Mouse (Mus musculus) liver, postnatal 0 days (tissue): ENCODE data around the gene Stpg4. TPM values are rescaled to one million over a fixed set of nuclear protein-coding genes. Genes with fewer than 3 reads are reported as not detected.

Experiments
- ATAC-seq: fragments of 200-750 bp; cut with Nextera tagmentation; 2 replicates; pipeline ENCODE4 v1.8.0; 2017; ENCODE audit warnings: mild to moderate bottlenecking, moderate library complexity
- DNase-seq: peaks from one replicate; pipeline ENCODE4 v3.0.0-alpha.2; 2016
- H3K27ac ChIP-seq: fragments of 300-500 bp; sonication (generic); 2 replicates; pipeline ENCODE4 v1.5.1; 2014; ENCODE audit warnings: antibody characterized with exemption, moderate library complexity, mild to moderate bottlenecking, low read depth
- H3K27me3 ChIP-seq: fragments of 300-500 bp; sonication (generic); 2 replicates; pipeline ENCODE4 v1.6.1; 2014; ENCODE audit warnings: low read length, control low read depth, mixed read lengths; ENCODE audit not compliant: insufficient read depth
- H3K36me3 ChIP-seq: fragments of 300-500 bp; sonication (generic); replicated peaks from 2 replicates; pipeline ENCODE4 v1.6.1; 2014; ENCODE audit warnings: mild to moderate bottlenecking, control low read depth, low read length, moderate library complexity, mixed read lengths; ENCODE audit not compliant: insufficient read depth
- H3K4me1 ChIP-seq: fragments of 300-500 bp; sonication (generic); 2 replicates; pipeline ENCODE4 v1.6.1; 2014; ENCODE audit warnings: antibody characterized with exemption, mild to moderate bottlenecking, control low read depth; ENCODE audit not compliant: insufficient read depth
- H3K4me2 ChIP-seq: fragments of 300-500 bp; sonication (generic); 2 replicates; pipeline ENCODE4 v1.6.1; 2014; ENCODE audit warnings: low read depth, mild to moderate bottlenecking, low read length, moderate library complexity, mixed read lengths
- H3K4me3 ChIP-seq: fragments of 300-500 bp; sonication (generic); 2 replicates; pipeline ENCODE4 v1.5.1; 2014; ENCODE audit warnings: low read depth, low read length
- H3K9ac ChIP-seq: fragments of 300-500 bp; sonication (generic); replicated peaks from 2 replicates; pipeline ENCODE4 v1.6.1; 2014; ENCODE audit warnings: mild to moderate bottlenecking, moderate library complexity
- H3K9me3 ChIP-seq: fragments of 300-500 bp; sonication (generic); 2 replicates; pipeline ENCODE4 v1.6.1; 2016; ENCODE audit warnings: mild to moderate bottlenecking, control low read depth, low read length, mixed read lengths
- CTCF ChIP-seq: sonication (generic); IDR thresholded peaks from 2 replicates; pipeline ENCODE4 v1.5.1; 2016; ENCODE audit warnings: antibody characterized with exemption, low read depth
- EP300 ChIP-seq: IDR thresholded peaks from 2 replicates; pipeline ENCODE4 v1.6.1; 2016; ENCODE audit warnings: antibody characterized with exemption, low read depth, mild to moderate bottlenecking
- WGBS: fragments of 180-500 bp; shearing (Covaris S2); extraction: QIAGEN DNeasy Blood & Tissue Kit; methylation state at CpG from one replicate; pipeline ENCODE4 v1.1.7; 2014; ENCODE audit not compliant: insufficient replicate concordance; 5-methylcytosine and 5-hydroxymethylcytosine counted together
- polyA plus RNA-seq: library from polyadenylated mRNA; unstranded; fragments of >200 nt; fragmentation: Nextera tagmentation; extraction: Ambion mirVana; gene quantifications from 2 replicates; pipeline ENCODE4 v1.2.1, GENCODE M21; 2015

Stpg4 gene
- polyA plus RNA-seq, 1 experiment from 2014 or later, result not detected

- Histone ChIP-seq H3K27me3 (no peaks in the 10 kb centered on the region), H3K9me3 (no peaks in the 10 kb centered on the region), H3K4me2 (no peak overlapping the region), H3K36me3 (peaks cover 22% of the 10 kb centered on the region; the same call in 1 of the 2 replicates), H3K9ac (no peak overlapping the region), H3K4me1 (peaks cover 11% of the 10 kb centered on the region; the same call in 1 of the 2 replicates), H3K4me3 (no peak overlapping the region), H3K27ac (no peak overlapping the region)
- ATAC-seq (no peak), DNase-seq (no peak)
- no peak for TF ChIP-seq CTCF
- TF ChIP-seq EP300, result no peak
- WGBS, result 71% methylated on average over 9 of the region's 9 CpGs
Observed at GRCm38 (mm10) chr17:87348353-87348752, 79.2 kb downstream of the Stpg4 start.

- TF ChIP-seq EP300 (no peak), CTCF (no peak)
- Histone ChIP-seq H3K9me3 (no peaks in the 10 kb centered on the region), H3K4me1 (no peaks in the 10 kb centered on the region), H3K27ac (no peak overlapping the region), H3K4me2 (no peak overlapping the region), H3K4me3 (no peak overlapping the region), H3K36me3 (peaks cover 31% of the 10 kb centered on the region), H3K9ac (no peak overlapping the region), H3K27me3 (no peaks in the 10 kb centered on the region)
- no peak for DNase-seq
- no peak for ATAC-seq
- 25% methylated on average over 4 of the region's 4 CpGs for WGBS
Observed at GRCm38 (mm10) chr17:87345252-87345593, 82.3 kb downstream of the Stpg4 start.

GRCm38 (mm10) chr17:87344441-87345251 lies 82.9 kb downstream of the Stpg4 start:
- TF ChIP-seq CTCF (no peak), EP300 (no peak)
- DNase-seq (no peak), ATAC-seq (peak; percentile 33; the same call in 1 of the 2 replicates)
- no peaks in the 10 kb centered on the region for H3K9me3 ChIP-seq
- H3K36me3 ChIP-seq, result peaks cover 31% of the 10 kb centered on the region
- H3K9ac ChIP-seq, result no peak overlapping the region
- H3K27me3 ChIP-seq, result no peaks in the 10 kb centered on the region
- peak overlapping the region; percentile 1; the same call in 1 of the 2 replicates for H3K4me2 ChIP-seq
- H3K4me1 ChIP-seq, result no peaks in the 10 kb centered on the region
- H3K4me3 ChIP-seq, result no peak overlapping the region
- H3K27ac ChIP-seq, result no peak overlapping the region
- WGBS, result 32% methylated on average over 18 of the region's 18 CpGs

- Histone ChIP-seq H3K4me3 (no peak overlapping the region), H3K4me2 (no peak overlapping the region), H3K9ac (no peak overlapping the region), H3K27ac (no peak overlapping the region), H3K9me3 (no peaks in the 10 kb centered on the region), H3K36me3 (peaks cover 36% of the 10 kb centered on the region), H3K27me3 (no peaks in the 10 kb centered on the region), H3K4me1 (no peaks in the 10 kb centered on the region)
- no peak for TF ChIP-seq CTCF
- no peak for TF ChIP-seq EP300
- DNase-seq, result peak; percentile 45
- 62% methylated on average over 8 of the region's 8 CpGs for WGBS
- ATAC-seq, result peak; percentile 81
Observed at GRCm38 (mm10) chr17:87343060-87343703, 84.4 kb downstream of the Stpg4 start.

Other genes with a start within 250 kb of the Stpg4 start
- gene Mcfd2, start 161.8 kb downstream of the Stpg4 start, polyA plus RNA-seq, result 139 and 148 TPM in 2 replicates
- 10.1 and 12.1 TPM in 2 replicates for gene Ttc7, start 144.9 kb downstream of the Stpg4 start, polyA plus RNA-seq
- gene Calm2, start 19.2 kb upstream of the Stpg4 start, polyA plus RNA-seq, result 397 and 413 TPM in 2 replicates
- 3.1 and 4.4 TPM in 2 replicates for gene Epcam, start 208.2 kb upstream of the Stpg4 start, polyA plus RNA-seq
- gene Msh2, start 244.6 kb upstream of the Stpg4 start, polyA plus RNA-seq, result 15.5 and 16.1 TPM in 2 replicates